Mouse (Mus musculus) gastrocnemius, postnatal 25 days (tissue): ENCODE measurements at regions not wholly inside any gene's neighbourhood (a gene's known extent, or its start where the extent isn't known, plus 50 kb on each side); places are given as distances from the start of the nearest gene placed in this dataset.
A peak's percentile ranks its signal among the peaks of the same experiment; 100 is the strongest.

Source experiments
- DNase-seq: peaks from one replicate; pipeline ENCODE4 v3.0.0; 2022

DNA sequence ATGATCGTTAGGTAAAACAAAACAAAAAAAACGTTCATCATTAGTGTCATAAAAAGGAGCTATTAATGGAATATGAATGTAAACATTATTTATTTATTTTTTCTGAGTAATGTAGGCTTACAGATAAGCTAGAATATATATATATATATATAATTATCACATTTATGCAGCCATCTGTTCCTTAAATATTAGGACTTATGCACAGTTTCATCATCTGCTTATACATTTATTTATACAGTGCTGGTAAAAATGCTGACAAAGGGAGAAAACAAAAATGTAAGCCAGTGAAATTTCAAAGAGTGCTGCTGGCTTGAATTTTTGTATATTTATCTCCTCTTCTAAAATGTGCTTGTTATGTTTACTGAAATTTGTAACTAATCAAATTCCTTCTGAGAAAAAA is 4841.7 kb upstream of the Gm7489 start:
- DNase-seq, result no peak

DNA sequence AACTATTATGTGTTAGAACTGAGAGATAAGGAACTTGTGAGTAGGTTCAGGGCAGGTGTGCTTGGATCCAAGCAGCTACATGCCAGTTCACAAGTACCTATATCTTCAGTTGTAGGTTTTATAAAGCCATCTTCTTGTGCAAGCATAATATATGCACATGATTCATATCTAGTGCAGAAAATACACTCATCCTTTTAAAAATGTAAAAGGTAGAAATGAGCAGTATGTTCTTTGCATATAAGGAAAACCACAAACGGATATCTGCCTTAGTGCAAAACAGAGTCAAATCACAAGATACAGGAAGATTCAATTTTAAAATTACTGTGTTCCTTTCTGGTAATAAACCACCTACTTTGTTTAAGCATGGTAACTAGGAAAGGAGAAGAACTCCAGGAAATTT is 4819.6 kb upstream of the Gm7489 start:
- no peak for DNase-seq

DNA sequence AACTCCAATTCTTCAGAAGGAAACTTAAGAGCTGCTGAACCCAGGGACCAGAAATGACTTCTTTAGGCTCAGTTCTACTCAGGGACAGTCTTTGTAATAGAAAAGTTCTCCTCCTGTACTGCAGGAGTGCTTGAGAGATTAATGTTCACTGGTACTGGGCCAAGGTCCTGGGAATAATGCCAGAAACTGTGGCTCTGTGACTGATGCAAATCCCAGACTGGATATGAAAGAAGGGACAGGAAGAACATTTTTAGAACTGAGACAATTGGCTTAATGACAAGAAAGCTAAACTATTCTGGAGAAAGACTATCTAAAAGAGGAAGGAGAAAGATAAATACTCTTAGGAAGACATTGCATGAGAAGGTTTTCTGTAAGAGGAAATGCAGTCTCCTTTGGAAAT is 4818.8 kb upstream of the Gm7489 start:
- DNase-seq, result peak; percentile 64

DNA sequence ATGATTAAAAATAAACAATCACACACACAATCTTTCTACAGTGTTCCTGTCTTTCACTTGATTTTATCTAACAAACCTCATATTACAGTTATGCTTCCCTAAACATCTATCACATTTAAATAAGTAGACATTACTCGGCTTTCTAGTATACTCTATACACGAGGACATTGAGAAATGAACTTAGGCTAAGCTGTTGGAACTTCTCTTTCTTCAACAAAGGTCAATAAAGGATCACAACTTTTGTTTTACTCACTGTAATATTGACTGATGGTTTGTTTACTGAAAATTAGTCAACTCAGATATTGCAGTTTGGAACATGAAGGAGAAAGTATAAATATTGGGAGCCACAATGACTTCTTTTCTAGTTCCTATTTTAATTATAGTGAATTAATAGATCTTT is 4818.3 kb upstream of the Gm7489 start:
- no peak for DNase-seq
